ENCODE assay signal across 20 mouse cellular contexts in the genomic region with DNA sequence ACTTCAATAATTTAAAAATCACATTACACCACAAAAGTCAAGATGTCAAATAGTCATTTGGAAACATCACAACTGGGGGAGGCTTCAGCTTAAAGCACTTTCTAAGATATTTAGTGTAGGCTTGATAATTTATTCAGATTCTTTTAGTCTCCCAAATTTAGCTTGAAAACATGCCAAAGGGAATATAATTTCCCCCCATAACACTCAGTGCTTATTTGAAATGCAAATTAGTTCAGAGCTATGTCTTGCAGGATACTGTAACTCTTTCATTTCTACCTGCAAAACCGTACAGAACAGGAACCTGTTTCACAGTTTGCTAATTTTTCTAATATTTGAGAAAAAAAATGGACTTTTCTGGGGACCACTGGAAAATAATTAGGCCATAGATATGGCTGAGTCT.
DNase-seq lines count a peak whose midpoint lies in the region; ATAC-seq lines count a peak whose summit lies in the region.
"Had no signal": no experiment of that assay in that cellular context is flagged by ENCODE, and none has a peak within 500 bp of the region (broad histone marks: within the 10 kb centered on the region; RNA-seq: fewer than 3 reads in every experiment).

No protein-coding gene starts in this region.

- no peak overlapping the region for H3K4me3 ChIP-seq in midbrain, embryonic 11.5 days (ENCODE audit: low read depth, low read length)
- no peak overlapping the region for H3K4me3 ChIP-seq in midbrain, embryonic 15.5 days
- H3K4me3 ChIP-seq: embryonic facial prominence, embryonic 15.5 days; erythroblast, embryonic 14.5 days; gastrocnemius, adult 2 months; heart, embryonic 12.5 days; hindbrain, embryonic 10.5 days; intestine, embryonic 15.5 days had no signal

- no peak overlapping the region for H3K27ac ChIP-seq in midbrain, embryonic 11.5 days (ENCODE audit: low read depth, low read length)
- no peak overlapping the region for H3K27ac ChIP-seq in midbrain, embryonic 15.5 days
- H3K27ac ChIP-seq: embryonic facial prominence, embryonic 15.5 days; gastrocnemius, adult 2 months; hindbrain, embryonic 10.5 days; hindbrain, embryonic 14.5 days; intestine, embryonic 15.5 days had no signal

- 89% methylated on average over 1 of the region's 1 CpGs for WGBS in midbrain, embryonic 11.5 days
- WGBS in midbrain, embryonic 15.5 days, result 45% methylated on average over 1 of the region's 1 CpGs

- no peaks in the 10 kb centered on the region for H3K4me1 ChIP-seq in midbrain, embryonic 11.5 days (ENCODE audit: control insufficient read depth, insufficient read depth, low read length)
- 0 out of 2 replicates have a peak, but pooled peaks cover 3% of the 10 kb centered on the region for H3K4me1 ChIP-seq in midbrain, embryonic 15.5 days
- H3K4me1 ChIP-seq: embryonic facial prominence, embryonic 15.5 days; heart, embryonic 12.5 days; hindbrain, embryonic 10.5 days; intestine, embryonic 15.5 days had no signal

- H3K27me3 ChIP-seq in midbrain, embryonic 11.5 days (ENCODE audit: control insufficient read depth, insufficient read depth, low read length), result no peaks in the 10 kb centered on the region
- H3K27me3 ChIP-seq in midbrain, embryonic 15.5 days (replicated peaks), result no peaks in the 10 kb centered on the region
- H3K27me3 ChIP-seq: embryonic facial prominence, embryonic 15.5 days; heart, embryonic 12.5 days; intestine, embryonic 15.5 days had no signal

- DNase-seq in frontal cortex, postnatal 36 days (ENCODE audit: low spot score in 2 of 2), result no peak
- DNase-seq in midbrain, embryonic 11.5 days (ENCODE audit: low spot score, missing footprints), result peak; percentile 64
- peak; percentile 39 for DNase-seq in brain, embryonic 18.5 days (ENCODE audit: low read depth, low spot score)
- peak; percentile 62 for DNase-seq in telencephalon, adult 2 months (ENCODE audit: low read depth, low spot score)
- DNase-seq in thymus, postnatal 4 days, result no peak
- DNase-seq: adrenal gland, adult 8-10 months; adrenal gland, postnatal 36 days; cerebellum, adult 2 months; cerebellum, postnatal 10 days; gastrocnemius, adult 2 months; gastrocnemius, postnatal 25 days; kidney, adult 18-20 months had no signal

- H3K4me2 ChIP-seq in midbrain, embryonic 11.5 days, result no peak overlapping the region
- H3K4me2 ChIP-seq in midbrain, embryonic 15.5 days, result no peak overlapping the region
- H3K4me2 ChIP-seq: embryonic facial prominence, embryonic 15.5 days; heart, embryonic 12.5 days; hindbrain, embryonic 14.5 days; intestine, embryonic 15.5 days had no signal

- peak; percentile 74 for ATAC-seq in frontal cortex, adult (ENCODE audit: low TSS enrichment)
- ATAC-seq in midbrain, embryonic 11.5 days (ENCODE audit: low FRiP score), result no peak
- no peak for ATAC-seq in midbrain, embryonic 15.5 days (replicated peaks)
- ATAC-seq: intestine, embryonic 15.5 days had no signal

- no peaks in the 10 kb centered on the region for H3K36me3 ChIP-seq in midbrain, embryonic 11.5 days (ENCODE audit: control insufficient read depth, insufficient read depth, low read length)
- no peaks in the 10 kb centered on the region for H3K36me3 ChIP-seq in midbrain, embryonic 15.5 days (replicated peaks)
- H3K36me3 ChIP-seq: embryonic facial prominence, embryonic 15.5 days; heart, embryonic 12.5 days; hindbrain, embryonic 10.5 days; intestine, embryonic 15.5 days had no signal

- H3K9me3 ChIP-seq in midbrain, embryonic 11.5 days (ENCODE audit: control insufficient read depth, low read length), result no peaks in the 10 kb centered on the region
- no peaks in the 10 kb centered on the region for H3K9me3 ChIP-seq in midbrain, embryonic 15.5 days
- H3K9me3 ChIP-seq: embryonic facial prominence, embryonic 15.5 days; heart, embryonic 12.5 days; hindbrain, embryonic 10.5 days; intestine, embryonic 15.5 days had no signal

- H3K9ac ChIP-seq in midbrain, embryonic 11.5 days (ENCODE audit: low read length), result no peak overlapping the region
- no peak overlapping the region for H3K9ac ChIP-seq in midbrain, embryonic 15.5 days
- H3K9ac ChIP-seq: embryonic facial prominence, embryonic 15.5 days; heart, embryonic 12.5 days; hindbrain, embryonic 14.5 days; intestine, embryonic 15.5 days had no signal

Comparison
In these comparisons a context has a peak if more than half of its experiments do, and no peak if none do; other contexts are left out.
1. DNase-seq: peak in midbrain, embryonic 11.5 days (single experiment), brain, embryonic 18.5 days (single experiment) and telencephalon, adult 2 months (single experiment); none in frontal cortex, postnatal 36 days (0 of 2) and thymus, postnatal 4 days (single experiment).